Mouse (Mus musculus): ENCODE results near the gene Pfdn6.
"Not testable (repeated sequence)": the region's sequence is repeated elsewhere in the genome, so short reads cannot be mapped to it uniquely, and the experiment has no call there.

The Pfdn6 gene

GRCm38 (mm10) chr17:33891357-33891756 is 48.8 kb downstream of the Pfdn6 start:
- no peak for DNase-seq

GRCm38 (mm10) chr17:33890533-33891059 is 49.5 kb downstream of the Pfdn6 start, which contains the start of gene Kifc1:
Gene Kifc1, minus strand, starts transcription at chr17:33890661.
- peak; percentile 100 for DNase-seq

- not testable (repeated sequence) for DNase-seq
Observed at GRCm38 (mm10) chr17:33889941-33890532, 50.1 kb downstream of the Pfdn6 start.
